Mouse (Mus musculus) CH12.LX (cell line): ENCODE measurements at regions not wholly inside any gene's neighbourhood (a gene's known extent, or its start where the extent isn't known, plus 50 kb on each side); places are given as distances from the start of the nearest gene placed in this dataset.

Experiments used
- DNase-seq: peaks from one replicate; pipeline ENCODE4 v3.0.0-alpha.2; 2013; ENCODE audit errors: extremely low read depth
- H3K27ac ChIP-seq: 2 replicates; pipeline ENCODE4 v1.5.1; 2012; ENCODE audit warnings: low read depth, mild to moderate bottlenecking, control low read depth, moderate library complexity; ENCODE audit not compliant: insufficient read depth
- H3K27me3 ChIP-seq: replicated peaks from 2 replicates; pipeline ENCODE3; 2012; ENCODE audit warnings: inconsistent platforms
- H3K36me3 ChIP-seq, 2 experiments: replicated peaks in 1 of 2; 2 replicates each; pipeline versions ENCODE3 to v1.6.1; 2012; ENCODE audit warnings: inconsistent platforms in 1 of 2, low read length in 1 of 2, mild to moderate bottlenecking in 1 of 2, mixed read lengths in 1 of 2, moderate library complexity in 1 of 2; ENCODE audit not compliant: control insufficient read depth in 1 of 2, insufficient read depth in 1 of 2
- H3K4me1 ChIP-seq, 2 experiments: 2 replicates each; pipeline ENCODE4 v1.6.1; 2012; ENCODE audit warnings: inconsistent platforms in 1 of 2, moderate library complexity in 1 of 2; ENCODE audit not compliant: insufficient read depth in 2 of 2, control insufficient read depth in 1 of 2
- H3K4me2 ChIP-seq: 2 replicates; pipeline ENCODE4 v1.6.1; 2012; ENCODE audit warnings: low read depth, mild to moderate bottlenecking, control low read depth; ENCODE audit not compliant: poor library complexity, insufficient read depth, severe bottlenecking
- H3K4me3 ChIP-seq, 3 experiments: fragments of 150-350 bp in 1 of 3; sonication (generic) in 1 of 3; replicated peaks in 1 of 3; 2 replicates each; pipeline versions ENCODE3 to v1.5.1; 2011 to 2012; ENCODE audit warnings: low read depth in 2 of 3, low read length in 2 of 3, mild to moderate bottlenecking in 2 of 3, moderate library complexity in 2 of 3, control low read depth in 1 of 3, improper control_type of control experiment in 1 of 3, inconsistent platforms in 1 of 3, mixed read lengths in 1 of 3; ENCODE audit not compliant: poor library complexity in 1 of 3
- H3K79me2 ChIP-seq: replicated peaks from 2 replicates; pipeline ENCODE4 v1.6.1; 2012; ENCODE audit warnings: mild to moderate bottlenecking, moderate library complexity; ENCODE audit not compliant: control insufficient read depth, poor library complexity, insufficient read depth, severe bottlenecking; ENCODE audit errors: extremely low read depth
- H3K9ac ChIP-seq: 2 replicates; pipeline ENCODE4 v1.6.1; 2012; ENCODE audit warnings: low read depth, mild to moderate bottlenecking, control low read depth, moderate library complexity; ENCODE audit not compliant: insufficient read depth
- H3K9me3 ChIP-seq: replicated peaks from 2 replicates; pipeline ENCODE3; 2012; ENCODE audit warnings: low read length, inconsistent platforms, mixed read lengths
- BHLHE40 ChIP-seq: IDR thresholded peaks from 2 replicates; pipeline ENCODE4 v1.6.1; 2011; ENCODE audit warnings: mild to moderate bottlenecking, low read depth, low read length, improper control_type of control experiment
- CHD1 ChIP-seq: IDR thresholded peaks from 2 replicates; pipeline ENCODE4 v1.6.1; 2012; ENCODE audit warnings: low read depth, low read length, improper control_type of control experiment, inconsistent platforms
- CHD2 ChIP-seq: IDR thresholded peaks from 2 replicates; pipeline ENCODE4 v1.6.1; 2011; ENCODE audit warnings: low read length, improper control_type of control experiment
- CTCF ChIP-seq, 2 experiments: IDR thresholded peaks in 1 of 2; conservative IDR thresholded peaks in 1 of 2; 2 replicates each; pipeline ENCODE4 v1.5.1; 2011 to 2012; ENCODE audit warnings: low read depth in 2 of 2, low read length in 2 of 2, improper control_type of control experiment in 1 of 2, inconsistent platforms in 1 of 2, mild to moderate bottlenecking in 1 of 2, moderate library complexity in 1 of 2
- E2F4 ChIP-seq: IDR thresholded peaks from 2 replicates; pipeline ENCODE4 v1.6.1; 2011; ENCODE audit warnings: low read depth, low read length, improper control_type of control experiment; ENCODE audit not compliant: insufficient replicate concordance
- ELF1 ChIP-seq: IDR thresholded peaks from 2 replicates; pipeline ENCODE4 v1.6.1; 2014; ENCODE audit warnings: low read depth, mild to moderate bottlenecking, inconsistent platforms, low read length, improper control_type of control experiment
- EP300 ChIP-seq: IDR thresholded peaks from 2 replicates; pipeline ENCODE4 v1.6.1; 2011; ENCODE audit warnings: low read length, improper control_type of control experiment
- ETS1 ChIP-seq: conservative IDR thresholded peaks from 2 replicates; pipeline ENCODE4 v1.6.1; 2012; ENCODE audit warnings: low read depth, mild to moderate bottlenecking, inconsistent platforms, low read length, improper control_type of control experiment, moderate library complexity
- IRF4 ChIP-seq: IDR thresholded peaks from 2 replicates; pipeline ENCODE4 v1.6.1; 2014; ENCODE audit warnings: low read depth, mild to moderate bottlenecking, inconsistent platforms, low read length, improper control_type of control experiment
- JUN ChIP-seq: IDR thresholded peaks from 2 replicates; pipeline ENCODE4 v1.6.1; 2011; ENCODE audit warnings: low read depth, mild to moderate bottlenecking, low read length, improper control_type of control experiment, moderate library complexity; ENCODE audit not compliant: insufficient read depth
- JUND ChIP-seq: conservative IDR thresholded peaks from 2 replicates; pipeline ENCODE4 v1.6.1; 2011; ENCODE audit warnings: low read depth, low read length, improper control_type of control experiment
- MAFK ChIP-seq: IDR thresholded peaks from 2 replicates; pipeline ENCODE4 v1.6.1; 2011; ENCODE audit warnings: low read length, improper control_type of control experiment; ENCODE audit not compliant: insufficient replicate concordance
- MAX ChIP-seq: IDR thresholded peaks from 2 replicates; pipeline ENCODE4 v1.6.1; 2011; ENCODE audit warnings: low read length, improper control_type of control experiment
- MAZ ChIP-seq: IDR thresholded peaks from 2 replicates; pipeline ENCODE4 v1.6.1; 2012; ENCODE audit warnings: low read depth, mild to moderate bottlenecking, inconsistent platforms, low read length, improper control_type of control experiment, moderate library complexity
- MEF2A ChIP-seq: IDR thresholded peaks from 2 replicates; pipeline ENCODE4 v1.6.1; 2014; ENCODE audit warnings: low read depth, mild to moderate bottlenecking, inconsistent platforms, low read length, improper control_type of control experiment, borderline replicate concordance
- MXI1 ChIP-seq: IDR thresholded peaks from 2 replicates; pipeline ENCODE4 v1.6.1; 2011; ENCODE audit warnings: mild to moderate bottlenecking, low read depth, low read length, improper control_type of control experiment
- MYC ChIP-seq: IDR thresholded peaks from 2 replicates; pipeline ENCODE4 v1.6.1; 2011; ENCODE audit warnings: low read depth, mild to moderate bottlenecking, improper control_type of control experiment, low read length
- NELFE ChIP-seq: IDR thresholded peaks from 2 replicates; pipeline ENCODE4 v1.6.1; 2011; ENCODE audit warnings: low read depth, low read length, improper control_type of control experiment
- NRF1 ChIP-seq: IDR thresholded peaks from 2 replicates; pipeline ENCODE4 v1.6.1; 2014; ENCODE audit warnings: low read depth, mild to moderate bottlenecking, inconsistent platforms, low read length, improper control_type of control experiment, moderate library complexity
- POLR2A ChIP-seq: IDR thresholded peaks from 2 replicates; pipeline ENCODE4 v1.6.1; 2011; ENCODE audit warnings: low read depth, mild to moderate bottlenecking, improper control_type of control experiment, low read length
- POLR2AphosphoS2 ChIP-seq: IDR thresholded peaks from 2 replicates; pipeline ENCODE4 v1.6.1; 2011; ENCODE audit warnings: low read depth, low read length, improper control_type of control experiment
- RCOR1 ChIP-seq: conservative IDR thresholded peaks from 2 replicates; pipeline ENCODE4 v1.6.1; 2012; ENCODE audit warnings: low read depth, mild to moderate bottlenecking, inconsistent platforms, low read length, improper control_type of control experiment
- SIN3A ChIP-seq: IDR thresholded peaks from 2 replicates; pipeline ENCODE4 v1.6.1; 2012; ENCODE audit warnings: low read length, improper control_type of control experiment, inconsistent platforms
- TCF12 ChIP-seq: IDR thresholded peaks from 2 replicates; pipeline ENCODE4 v1.6.1; 2014; ENCODE audit warnings: low read depth, mild to moderate bottlenecking, inconsistent platforms, low read length, improper control_type of control experiment
- USF1 ChIP-seq: IDR thresholded peaks from 2 replicates; pipeline ENCODE4 v1.6.1; 2014; ENCODE audit warnings: low read depth, mild to moderate bottlenecking, inconsistent platforms, low read length, improper control_type of control experiment
- ZMIZ1 ChIP-seq: IDR thresholded peaks from 2 replicates; pipeline ENCODE4 v1.6.1; 2012; ENCODE audit warnings: low read depth, mild to moderate bottlenecking, inconsistent platforms, low read length, improper control_type of control experiment
- dilution Hi-C: fragments of 300-500 bp; cut with MboI; formaldehyde crosslinking; loops from 2 replicates; pipeline ENCODE4 v1.14.3; 2020; ENCODE audit warnings: low sequenced_read_pairs; ENCODE audit not compliant: extremely low pct_unique_long_range_greater_than_20kb, extremely low pct_ligation_motif_present
- in situ Hi-C: fragments of 300-500 bp; cut with MboI; formaldehyde crosslinking; loops from 3 replicates; pipeline ENCODE4 v1.14.3; 2019; ENCODE audit warnings: low sequenced_read_pairs, low pct_ligation_motif_present, low pct_unique_long_range_greater_than_20kb, mixed read lengths

GRCm38 (mm10) chr17:29433370-29433769 lies 57.2 kb upstream of the Pim1 start:
- Histone ChIP-seq H3K27me3 (no peaks in the 10 kb centered on the region), H3K4me3 (peak overlapping the region; percentile 68 to 88 (median 83)), H3K9me3 (peaks cover 4% of the 10 kb centered on the region), H3K79me2 (peaks cover 16% of the 10 kb centered on the region), H3K4me2 (peak overlapping the region; percentile 85), H3K4me1 (peaks cover 24 to 45% of the 10 kb centered on the region in 2 experiments), H3K9ac (peak overlapping the region; percentile 58), H3K36me3 (peaks cover 3 to 45% of the 10 kb centered on the region in 2 experiments), H3K27ac (peak overlapping the region; percentile 82)
- DNase-seq = no peak
- TF ChIP-seq ZMIZ1 (no peak; the same call in 1 of the 2 replicates), E2F4 (no peak), CHD1 (peak; percentile 39; the same call in 1 of the 2 replicates), USF1 (no peak), TCF12 (no peak), ETS1 (no peak), MYC (no peak), BHLHE40 (0 out of 2 replicates have a peak, but pooled peaks have one; percentile 21)
- in situ Hi-C loops (loop anchor here (5.0 kb wide), 1 partner anchor 36 kb away; no protein-coding TSS in a partner anchor), dilution Hi-C loops (no loop called here)

- Histone ChIP-seq H3K9ac (peak overlapping the region; percentile 58), H3K4me1 (peaks cover 21 to 46% of the 10 kb centered on the region in 2 experiments), H3K4me2 (peak overlapping the region; percentile 85), H3K27me3 (no peaks in the 10 kb centered on the region), H3K4me3 (peak overlapping the region; percentile 68 to 88 (median 83)), H3K9me3 (peaks cover 4% of the 10 kb centered on the region), H3K27ac (peak overlapping the region; percentile 82), H3K36me3 (peaks cover 3 to 39% of the 10 kb centered on the region in 2 experiments), H3K79me2 (peaks cover 16% of the 10 kb centered on the region)
- 0 out of 2 replicates have a peak, but pooled peaks have one; percentile 36 for TF ChIP-seq ZMIZ1
- TF ChIP-seq NRF1 = no peak
- peak; percentile 53 for TF ChIP-seq POLR2AphosphoS2
- TF ChIP-seq JUND = no peak
- peak; percentile 31; the same call in 1 of the 2 replicates for TF ChIP-seq CHD2
- peak; percentile 50; the same call in 1 of the 2 replicates for TF ChIP-seq RCOR1
- no peak for TF ChIP-seq CTCF (conservative IDR thresholded peaks at IDR 0.05 in 1 of 2, IDR thresholded peaks at IDR 0.05 in 1 of 2; ENCODE audit: low read depth in 2 of 2, low read length in 2 of 2)
- peak; percentile 73 for TF ChIP-seq MAX
- TF ChIP-seq NELFE = peak; percentile 36; the same call in 1 of the 2 replicates
- TF ChIP-seq POLR2A = 0 out of 2 replicates have a peak, but pooled peaks have one; percentile 19
- peak; percentile 78 for TF ChIP-seq BHLHE40
- TF ChIP-seq TCF12 = 0 out of 2 replicates have a peak, but pooled peaks have one; percentile 4
- peak; percentile 92; the same call in 1 of the 2 replicates for TF ChIP-seq CHD1
- TF ChIP-seq USF1 = no peak
- peak; percentile 39; the same call in 1 of the 2 replicates for TF ChIP-seq EP300
- peak; percentile 51 for TF ChIP-seq ETS1
- 0 out of 2 replicates have a peak, but pooled peaks have one; percentile 25 for TF ChIP-seq IRF4
- TF ChIP-seq JUN = no peak
- 0 out of 2 replicates have a peak, but pooled peaks have one; percentile 32 for TF ChIP-seq MEF2A
- TF ChIP-seq MAFK = 0 out of 2 replicates have a peak, but pooled peaks have one; percentile 10
- peak; percentile 91 for TF ChIP-seq SIN3A
- TF ChIP-seq ELF1 = 0 out of 2 replicates have a peak, but pooled peaks have one; percentile 31
- peak; percentile 82 for TF ChIP-seq MXI1
- no peak for TF ChIP-seq MAZ
- peak; percentile 69 for TF ChIP-seq MYC
- in situ Hi-C loops = loop anchor here (5.0 kb wide), 1 partner anchor 37 kb away; no protein-coding TSS in a partner anchor
- dilution Hi-C loops = no loop called here
- no peak for DNase-seq
Measured at GRCm38 (mm10) chr17:29434074-29434944, 56.2 kb upstream of the Pim1 start.
